Mouse (Mus musculus) midbrain, embryonic 14.5 days (tissue): ENCODE measurements around the gene Atp8a2. TPM values are rescaled to one million over a fixed set of nuclear protein-coding genes. Genes with fewer than 3 reads are reported as not detected.

Source experiments
- ATAC-seq: fragments of 200-750 bp; cut with Nextera tagmentation; 2 replicates; pipeline ENCODE4 v1.8.0; 2017; ENCODE audit warnings: moderate number of reproducible peaks, moderate library complexity; ENCODE audit not compliant: low FRiP score, low TSS enrichment
- DNase-seq: peaks from one replicate; pipeline ENCODE4 v3.0.0-alpha.2; 2015
- H3K27ac ChIP-seq: fragments of 300-500 bp; sonication (generic); replicated peaks from 2 replicates; pipeline ENCODE4 v1.5.1; 2014; ENCODE audit warnings: mild to moderate bottlenecking, low read depth, low read length, moderate library complexity
- H3K27me3 ChIP-seq: fragments of 300-500 bp; sonication (generic); 2 replicates; pipeline ENCODE4 v1.6.1; 2014; ENCODE audit warnings: low read length, control low read depth, mixed read lengths; ENCODE audit not compliant: control insufficient read depth, insufficient read depth
- H3K36me3 ChIP-seq: fragments of 300-500 bp; sonication (generic); 2 replicates; pipeline ENCODE4 v1.6.1; 2014; ENCODE audit warnings: low read length, control low read depth; ENCODE audit not compliant: control insufficient read depth, insufficient read depth
- H3K4me1 ChIP-seq: fragments of 300-500 bp; sonication (generic); 2 replicates; pipeline ENCODE4 v1.6.1; 2014; ENCODE audit warnings: mild to moderate bottlenecking, antibody characterized with exemption, low read length, control low read depth; ENCODE audit not compliant: control insufficient read depth, insufficient read depth
- H3K4me2 ChIP-seq: fragments of 300-500 bp; sonication (generic); 2 replicates; pipeline ENCODE4 v1.6.1; 2014; ENCODE audit warnings: mild to moderate bottlenecking, low read length, moderate library complexity
- H3K4me3 ChIP-seq: fragments of 300-500 bp; sonication (generic); replicated peaks from 2 replicates; pipeline ENCODE4 v1.5.1; 2014; ENCODE audit warnings: low read depth, low read length
- H3K9ac ChIP-seq: fragments of 300-500 bp; sonication (generic); replicated peaks from 2 replicates; pipeline ENCODE4 v1.6.1; 2014; ENCODE audit warnings: mild to moderate bottlenecking, low read length, moderate library complexity
- H3K9me3 ChIP-seq: fragments of 300-500 bp; sonication (generic); 2 replicates; pipeline ENCODE4 v1.6.1; 2016; ENCODE audit warnings: low read length, control low read depth, mixed read lengths; ENCODE audit not compliant: control insufficient read depth
- WGBS: fragments of 180-500 bp; shearing (Covaris S2); extraction: QIAGEN DNeasy Blood & Tissue Kit; methylation state at CpG from one replicate; pipeline ENCODE4 v1.1.7; 2014; 5-methylcytosine and 5-hydroxymethylcytosine counted together
- polyA plus RNA-seq: library from polyadenylated mRNA; unstranded; fragments of >200 nt; fragmentation: Nextera tagmentation; extraction: Ambion mirVana; gene quantifications from 2 replicates; pipeline ENCODE4 v1.2.1, GENCODE M21; 2014

The Atp8a2 gene
- polyA plus RNA-seq, 1 experiment from 2014 or later: 37.1 TPM

GRCm38 (mm10) chr14:59641856-59642255, 555.1 kb downstream of the Atp8a2 start:
- DNase-seq (peak; percentile 29), ATAC-seq (no peak)
- Histone ChIP-seq H3K27me3 (no peaks in the 10 kb centered on the region; the same call in 1 of the 2 replicates), H3K36me3 (0 out of 2 replicates have a peak, but pooled peaks cover 6% of the 10 kb centered on the region), H3K9ac (no peak overlapping the region), H3K4me3 (no peak overlapping the region), H3K4me1 (no peaks in the 10 kb centered on the region; the same call in 1 of the 2 replicates), H3K27ac (no peak overlapping the region), H3K4me2 (no peak overlapping the region), H3K9me3 (no peaks in the 10 kb centered on the region)
- WGBS: 41% methylated on average over 5 of the region's 5 CpGs

- no peak overlapping the region for H3K4me3 ChIP-seq
- H3K9me3 ChIP-seq: no peaks in the 10 kb centered on the region
- DNase-seq: no peak
- H3K4me2 ChIP-seq: no peak overlapping the region
- WGBS: 71% methylated on average over 7 of the region's 7 CpGs
- no peak overlapping the region for H3K9ac ChIP-seq
- H3K27me3 ChIP-seq: no peaks in the 10 kb centered on the region
- no peaks in the 10 kb centered on the region; the same call in 1 of the 2 replicates for H3K4me1 ChIP-seq
- no peak overlapping the region for H3K27ac ChIP-seq
- no peak for ATAC-seq
- no peaks in the 10 kb centered on the region for H3K36me3 ChIP-seq
Observed at GRCm38 (mm10) chr14:59638906-59639703, 557.9 kb downstream of the Atp8a2 start.

- DNase-seq (no peak), ATAC-seq (no peak)
- no peak overlapping the region for H3K4me3 ChIP-seq
- no peak overlapping the region for H3K9ac ChIP-seq
- no peaks in the 10 kb centered on the region for H3K27me3 ChIP-seq
- H3K9me3 ChIP-seq: no peaks in the 10 kb centered on the region
- no peak overlapping the region for H3K27ac ChIP-seq
- WGBS: 82% methylated on average over 9 of the region's 9 CpGs
- 0 out of 2 replicates have a peak, but pooled peaks cover 4% of the 10 kb centered on the region for H3K36me3 ChIP-seq
- H3K4me1 ChIP-seq: no peaks in the 10 kb centered on the region
- no peak overlapping the region for H3K4me2 ChIP-seq
Observed at GRCm38 (mm10) chr14:59633988-59634387, 563.0 kb downstream of the Atp8a2 start.

GRCm38 (mm10) chr14:59633295-59633898, 563.6 kb downstream of the Atp8a2 start:
- Histone ChIP-seq H3K27ac (no peak overlapping the region), H3K9ac (no peak overlapping the region), H3K9me3 (no peaks in the 10 kb centered on the region), H3K4me1 (no peaks in the 10 kb centered on the region), H3K27me3 (no peaks in the 10 kb centered on the region), H3K4me3 (no peak overlapping the region), H3K36me3 (0 out of 2 replicates have a peak, but pooled peaks cover 4% of the 10 kb centered on the region), H3K4me2 (no peak overlapping the region)
- ATAC-seq (no peak), DNase-seq (no peak)
- WGBS: 88% methylated on average over 5 of the region's 5 CpGs

GRCm38 (mm10) chr14:59632067-59632466, 564.9 kb downstream of the Atp8a2 start:
- Histone ChIP-seq H3K9ac (no peak overlapping the region), H3K27ac (no peak overlapping the region), H3K27me3 (no peaks in the 10 kb centered on the region), H3K9me3 (no peaks in the 10 kb centered on the region), H3K4me3 (no peak overlapping the region), H3K4me1 (no peaks in the 10 kb centered on the region), H3K4me2 (no peak overlapping the region), H3K36me3 (0 out of 2 replicates have a peak, but pooled peaks cover 4% of the 10 kb centered on the region)
- ATAC-seq: no peak
- WGBS: 92% methylated on average over 6 of the region's 6 CpGs
- DNase-seq: no peak

GRCm38 (mm10) chr14:59630096-59630495, 566.9 kb downstream of the Atp8a2 start:
- no peak overlapping the region for H3K4me2 ChIP-seq

GRCm38 (mm10) chr14:59629308-59629707, 567.7 kb downstream of the Atp8a2 start:
- Histone ChIP-seq H3K9me3 (no peaks in the 10 kb centered on the region), H3K27ac (no peak overlapping the region), H3K4me1 (peaks cover 7% of the 10 kb centered on the region; the same call in 1 of the 2 replicates), H3K36me3 (0 out of 2 replicates have a peak, but pooled peaks cover 4% of the 10 kb centered on the region), H3K9ac (no peak overlapping the region), H3K27me3 (peaks cover 3% of the 10 kb centered on the region; the same call in 1 of the 2 replicates), H3K4me2 (no peak overlapping the region), H3K4me3 (no peak overlapping the region)
- ATAC-seq (no peak), DNase-seq (no peak)
- 90% methylated on average over 15 of the region's 15 CpGs for WGBS

More at GRCm38 (mm10) chr14:59630096-59630495, 566.9 kb downstream of the Atp8a2 start:
- H3K4me3 ChIP-seq: no peak overlapping the region
- peaks cover 7% of the 10 kb centered on the region; the same call in 1 of the 2 replicates for H3K4me1 ChIP-seq
- DNase-seq (no peak), ATAC-seq (no peak)
- no peaks in the 10 kb centered on the region for H3K9me3 ChIP-seq
- 0 out of 2 replicates have a peak, but pooled peaks cover 4% of the 10 kb centered on the region for H3K36me3 ChIP-seq
- WGBS: 90% methylated on average over 9 of the region's 9 CpGs
- H3K27me3 ChIP-seq: no peaks in the 10 kb centered on the region; the same call in 1 of the 2 replicates
- H3K27ac ChIP-seq: no peak overlapping the region
- H3K9ac ChIP-seq: no peak overlapping the region

- peak overlapping the region; percentile 83 for H3K4me2 ChIP-seq
- H3K27me3 ChIP-seq: peaks cover 4% of the 10 kb centered on the region; the same call in 1 of the 2 replicates
- no peaks in the 10 kb centered on the region for H3K9me3 ChIP-seq
- no peak overlapping the region for H3K27ac ChIP-seq
- 0 out of 2 replicates have a peak, but pooled peaks cover 4% of the 10 kb centered on the region for H3K36me3 ChIP-seq
- 0 out of 2 replicates have a peak overlapping the region, but pooled peaks have one; percentile 12 for H3K9ac ChIP-seq
- ATAC-seq (no peak), DNase-seq (peak; percentile 67)
- H3K4me3 ChIP-seq: peak overlapping the region; percentile 61
- 47% methylated on average over 7 of the region's 7 CpGs for WGBS
- H3K4me1 ChIP-seq: peaks cover 7% of the 10 kb centered on the region; the same call in 1 of the 2 replicates
Observed at GRCm38 (mm10) chr14:59627823-59628222, 569.2 kb downstream of the Atp8a2 start.
